Mouse (Mus musculus): ENCODE results near the gene Dock1. TPM values are rescaled to one million over a fixed set of nuclear protein-coding genes. Genes with fewer than 3 reads are reported as not detected.

Dock1 gene
- total RNA-seq, 2 experiments from 2014 or later, result 25.0 to 26.1 TPM

DNA sequence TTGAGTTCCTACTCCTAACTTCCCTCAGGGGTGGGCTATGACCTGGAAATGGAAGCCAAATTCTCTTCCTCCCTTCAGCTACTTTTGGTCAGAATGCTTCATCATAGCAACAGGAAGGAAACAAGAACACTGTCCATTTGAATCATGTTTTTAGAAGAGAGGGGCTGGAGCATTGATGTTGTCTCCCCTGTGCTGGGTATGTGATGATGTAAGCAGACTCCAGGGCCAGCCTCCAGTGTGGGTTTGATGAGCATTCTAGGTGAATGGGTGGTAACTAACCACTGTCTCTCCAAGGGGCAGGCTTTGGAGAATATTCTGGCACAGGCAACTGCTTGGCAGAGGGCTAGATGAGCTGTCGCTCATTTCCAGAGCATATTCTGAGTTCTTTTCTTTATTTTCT is 22.9 kb downstream of the Dock1 start:
- DNase-seq (ENCODE audit: low spot score in 2 of 2), result no peak

GRCm38 (mm10) chr7:134695431-134695830 is 25.0 kb downstream of the Dock1 start:
- DNase-seq (ENCODE audit: low spot score in 2 of 2), result no peak

DNA sequence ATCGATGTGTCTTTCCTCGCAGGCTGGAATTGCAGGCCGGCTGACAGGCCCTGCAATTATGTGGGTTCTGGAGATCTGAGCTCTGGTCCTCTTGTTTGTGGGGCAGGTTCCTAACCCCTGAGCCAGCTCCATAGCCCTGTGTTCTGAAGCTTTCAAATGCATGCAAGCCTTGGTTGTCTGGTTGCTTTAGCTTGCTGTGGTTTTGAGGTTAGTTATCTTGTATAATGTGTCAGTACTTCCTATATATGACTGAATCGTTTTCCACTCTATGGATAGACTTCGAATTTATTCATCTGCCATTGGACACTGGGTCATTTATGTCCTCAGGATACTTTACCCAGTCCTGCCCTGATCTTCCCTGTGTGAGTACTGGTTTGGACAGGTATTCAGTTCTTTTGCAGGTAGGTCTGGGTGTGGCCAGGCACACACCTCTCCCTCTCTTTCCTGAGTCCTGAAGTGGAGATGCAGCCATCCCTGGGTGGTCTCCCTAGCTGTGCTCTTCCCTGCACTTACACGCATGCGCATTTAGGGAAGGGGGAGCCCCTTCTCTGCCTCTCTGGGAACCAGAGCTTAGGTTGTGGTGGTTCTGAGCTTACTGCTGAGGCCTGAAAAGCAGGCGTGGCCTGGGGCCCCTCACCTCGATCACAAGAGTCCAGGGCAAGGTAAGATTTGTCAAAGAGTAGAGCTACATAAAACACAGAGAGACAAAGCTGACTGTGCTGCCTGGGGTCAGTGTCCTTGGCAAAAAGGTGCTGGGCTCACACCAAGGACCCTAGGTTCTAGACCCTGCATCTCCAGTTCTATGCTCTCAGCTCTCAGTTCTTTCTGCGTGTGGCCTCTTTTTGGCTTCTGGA is 25.9 kb downstream of the Dock1 start:
- no peak for DNase-seq (ENCODE audit: low spot score in 2 of 2)

- DNase-seq (ENCODE audit: low spot score in 2 of 2), result no peak
These were observed 27.0 kb downstream of the Dock1 start for GRCm38 (mm10) chr7:134697479-134697878.

- DNase-seq (ENCODE audit: low spot score in 2 of 2), result no peak
These were observed 27.8 kb downstream of the Dock1 start for GRCm38 (mm10) chr7:134698246-134698645.

DNA sequence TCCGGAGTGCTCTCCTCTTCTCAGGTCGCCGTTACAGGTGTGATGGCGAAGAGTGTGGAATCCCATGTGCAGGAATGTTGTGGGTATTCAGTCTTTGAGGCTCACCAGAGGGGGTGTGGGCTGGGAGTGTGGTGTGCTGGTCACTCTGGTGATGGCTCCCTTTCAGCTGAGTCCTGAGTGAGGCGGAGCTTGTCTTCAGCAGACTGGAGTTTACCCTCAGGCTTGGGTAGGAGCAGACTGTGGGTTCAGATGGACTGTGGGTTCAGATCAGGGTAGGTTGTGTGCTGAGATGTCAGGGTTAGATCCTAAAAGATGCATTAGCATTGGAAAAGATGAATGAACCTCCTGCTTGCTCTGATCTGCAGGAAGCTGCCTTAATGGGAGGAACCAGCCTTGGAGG is 29.5 kb downstream of the Dock1 start:
- DNase-seq (ENCODE audit: low spot score in 2 of 2), result no peak

DNA sequence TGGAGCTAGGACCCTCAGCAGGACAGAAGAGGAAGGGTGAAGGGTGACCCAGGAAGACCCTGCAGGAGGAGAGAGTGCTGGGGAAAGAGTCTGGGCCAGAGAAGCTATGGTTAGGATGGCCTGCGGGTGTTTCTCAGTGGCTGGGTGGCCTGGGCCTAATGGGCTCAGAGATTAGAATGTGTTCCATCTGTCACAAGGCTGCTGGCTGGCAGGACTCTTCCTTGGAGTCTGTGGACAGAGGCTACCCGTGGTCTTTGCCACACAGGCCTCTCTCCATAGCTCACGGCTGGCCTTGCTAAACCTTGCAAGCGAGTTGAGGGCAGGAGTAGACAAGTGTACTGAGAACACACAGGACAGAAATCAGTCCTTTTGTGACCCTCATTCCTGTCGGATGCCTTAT is 32.0 kb downstream of the Dock1 start:
- DNase-seq (ENCODE audit: low spot score in 2 of 2), result no peak

DNA sequence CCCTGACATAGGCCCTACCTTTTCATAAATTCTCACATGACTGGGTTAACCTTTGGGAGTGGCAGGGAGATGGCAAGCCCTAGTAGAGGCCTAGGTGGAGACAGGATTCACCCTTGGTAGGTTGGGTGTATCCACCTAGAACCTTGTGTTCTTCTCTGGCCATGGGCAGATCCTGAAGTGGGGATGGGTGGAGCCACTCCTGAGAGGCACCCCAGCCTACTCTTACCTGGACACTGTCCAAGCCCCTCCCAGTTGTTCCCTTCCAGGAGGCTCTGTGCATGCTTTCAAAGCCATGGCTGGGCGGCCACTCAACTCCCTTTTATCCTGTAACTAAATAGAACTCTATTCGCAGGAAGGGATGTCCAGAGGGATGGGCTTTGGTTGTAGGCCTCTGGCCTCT is 33.2 kb downstream of the Dock1 start:
- DNase-seq (ENCODE audit: low spot score in 2 of 2), result peak in 1 of 2 experiments; percentile 17

DNA sequence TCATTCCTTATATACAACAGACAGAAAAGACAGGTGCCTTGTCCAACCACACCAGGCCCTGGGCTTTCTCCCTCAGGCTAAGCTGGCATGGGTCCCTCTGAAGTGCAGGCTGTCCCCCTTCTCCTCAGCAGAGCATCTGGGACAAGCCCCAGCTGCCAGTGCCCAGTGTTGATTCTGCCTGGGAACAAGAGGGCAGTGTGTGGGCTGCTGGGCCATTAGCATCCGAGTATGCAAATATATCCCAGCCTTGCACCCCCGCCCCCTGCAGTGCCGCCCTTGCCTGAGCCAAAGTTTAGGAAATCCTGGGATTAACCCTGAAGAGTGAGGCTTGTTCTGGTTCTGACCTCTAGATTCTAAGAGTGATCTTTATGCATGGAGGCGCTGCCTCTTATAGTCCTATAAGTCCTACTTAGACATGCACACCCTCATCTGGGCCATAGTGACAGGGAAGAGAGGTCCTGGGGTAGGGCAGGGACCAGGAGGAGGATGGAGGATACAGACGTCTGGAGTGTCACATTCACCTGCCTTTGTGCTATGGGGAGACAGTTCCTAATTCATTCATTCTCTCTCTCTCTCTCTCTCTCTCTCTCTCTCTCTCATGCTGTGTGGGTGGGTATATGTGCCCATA is 38.9 kb downstream of the Dock1 start:
- DNase-seq (ENCODE audit: low spot score in 2 of 2), result peak; percentile 32 to 69

DNA sequence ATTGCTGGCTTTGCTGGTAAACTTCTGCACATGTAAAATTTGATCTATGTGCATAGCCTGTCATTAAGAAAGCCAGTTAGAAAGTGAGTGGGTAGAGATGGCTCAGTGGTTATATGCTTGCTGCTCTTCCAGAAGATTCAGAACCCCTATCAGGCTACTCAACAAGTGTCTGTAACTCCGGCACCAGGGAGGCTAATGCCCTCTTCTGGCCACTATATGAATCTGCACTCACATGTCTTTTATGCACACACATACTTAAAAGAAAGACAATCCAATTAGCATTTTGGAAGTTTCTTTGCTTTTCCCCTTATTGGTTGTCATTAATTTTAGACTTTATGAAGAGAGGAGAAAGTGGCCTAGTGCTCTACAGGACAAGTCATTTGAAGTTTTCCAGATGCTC is 41.1 kb downstream of the Dock1 start:
- no peak for DNase-seq (ENCODE audit: low spot score in 2 of 2)

DNA sequence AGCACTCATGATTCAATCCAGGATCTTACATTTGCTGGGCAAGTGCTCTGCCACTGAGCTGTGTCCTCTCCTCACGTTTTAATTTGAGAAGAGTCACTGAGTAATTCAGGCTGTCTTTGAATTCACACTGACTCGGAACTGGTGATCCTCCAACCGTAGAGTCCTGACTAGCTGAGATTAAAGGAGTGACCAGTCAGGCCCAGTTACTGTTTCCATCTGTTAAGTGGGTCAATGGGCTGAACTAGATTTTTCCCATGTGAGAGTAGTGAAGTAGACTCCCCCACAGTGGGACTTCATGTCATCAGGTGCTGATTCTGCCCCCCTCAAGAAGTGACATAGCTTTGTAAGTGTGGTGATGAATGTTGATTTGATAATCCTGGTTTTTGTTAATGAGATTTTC is 49.0 kb downstream of the Dock1 start:
- no peak for DNase-seq (ENCODE audit: low spot score in 2 of 2)

DNA sequence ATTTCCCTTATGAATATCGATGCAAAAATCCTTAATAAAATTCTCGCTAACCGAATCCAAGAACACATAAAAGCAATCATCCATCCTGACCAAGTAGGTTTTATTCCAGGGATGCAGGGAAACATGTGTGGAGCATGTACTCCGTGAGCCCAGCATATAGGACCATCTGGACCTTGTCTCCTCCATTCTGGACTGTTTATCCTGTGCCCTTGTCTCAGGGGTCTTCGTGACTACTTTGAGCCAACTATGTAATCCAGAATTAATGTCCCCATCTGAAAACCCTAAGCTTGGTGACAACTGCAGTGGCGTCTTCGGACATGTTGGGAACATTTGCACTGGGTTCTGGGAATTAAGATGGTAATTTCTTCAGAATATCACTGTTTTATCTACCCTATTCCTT is 51.9 kb downstream of the Dock1 start:
- no peak for DNase-seq (ENCODE audit: low spot score in 2 of 2)

GRCm38 (mm10) chr7:134722955-134723354 is 52.5 kb downstream of the Dock1 start:
- DNase-seq (ENCODE audit: low spot score in 2 of 2), result no peak

DNA sequence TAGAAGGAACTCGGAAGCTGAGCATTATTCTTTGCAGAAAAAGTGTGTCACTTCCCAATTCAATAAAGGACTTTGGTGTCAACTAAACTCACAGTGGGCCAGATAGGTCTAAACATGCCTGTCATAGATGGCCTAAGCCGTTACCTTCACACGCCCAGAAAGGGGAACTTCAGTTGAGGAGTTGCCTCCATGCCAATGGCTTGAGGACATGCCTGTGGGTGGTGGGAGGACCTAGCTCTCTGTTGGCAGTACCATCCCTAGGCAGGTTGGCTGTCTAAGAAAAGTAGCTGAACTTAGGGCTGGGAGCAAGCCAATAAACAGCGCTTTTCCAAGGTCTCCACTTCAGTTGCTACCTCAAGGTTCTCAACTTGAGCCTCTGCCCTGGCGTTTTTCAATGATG is 53.1 kb downstream of the Dock1 start:
- no peak for DNase-seq (ENCODE audit: low spot score in 2 of 2)

DNA sequence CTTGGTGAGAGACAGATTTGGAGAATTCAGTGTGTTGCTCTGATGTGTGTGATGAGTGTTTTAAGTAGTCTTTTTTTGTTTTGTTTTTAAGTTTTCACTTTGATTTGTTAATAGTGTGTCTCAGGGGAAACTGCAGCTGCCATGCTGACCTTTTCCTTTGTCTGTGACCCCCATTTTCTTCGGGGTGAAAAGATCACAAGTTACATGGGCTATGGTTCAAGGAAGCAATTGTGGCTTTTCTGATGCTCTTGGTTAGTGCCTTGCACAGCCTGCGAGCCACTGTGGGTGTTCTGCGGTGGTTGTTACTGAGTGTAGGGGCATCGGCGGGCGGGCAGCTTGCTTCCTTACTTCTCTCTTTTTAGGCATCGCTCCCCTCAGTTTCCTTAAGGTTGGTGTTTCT is 54.4 kb downstream of the Dock1 start:
- DNase-seq (ENCODE audit: low spot score in 2 of 2), result no peak

- peak; percentile 65 to 80 for DNase-seq (ENCODE audit: low spot score in 2 of 2)
These were observed 55.4 kb downstream of the Dock1 start for GRCm38 (mm10) chr7:134725551-134726529.

- no peak for DNase-seq (ENCODE audit: low spot score in 2 of 2)
These were observed 56.2 kb downstream of the Dock1 start for GRCm38 (mm10) chr7:134726530-134727258.

GRCm38 (mm10) chr7:134729348-134729747 is 58.9 kb downstream of the Dock1 start:
- no peak for DNase-seq (ENCODE audit: low spot score in 2 of 2)

GRCm38 (mm10) chr7:134730406-134731126 is 60.1 kb downstream of the Dock1 start:
- peak in 1 of 2 experiments; percentile 38 for DNase-seq (ENCODE audit: low spot score in 2 of 2)

- DNase-seq (ENCODE audit: low spot score in 2 of 2), result no peak
These were observed 76.6 kb downstream of the Dock1 start for GRCm38 (mm10) chr7:134747059-134747458.
